Mouse (Mus musculus): ENCODE results near the gene Scgb1b29.
"Not testable (repeated sequence)": the region's sequence is repeated elsewhere in the genome, so short reads cannot be mapped to it uniquely, and the experiment has no call there.

The Scgb1b29 gene

GRCm38 (mm10) chr7:32441241-32441640 lies at the start of gene Scgb1b29:
TSS of gene Scgb1b29 (plus strand) at chr7:32441541.
- DNase-seq (ENCODE audit: low read depth) = not testable (repeated sequence)

GRCm38 (mm10) chr7:32428636-32429035 lies 12.7 kb upstream of the Scgb1b29 start:
- DNase-seq (ENCODE audit: low read depth) = not testable (repeated sequence)
